Mouse (Mus musculus) ZHBTc4 (cell line): ENCODE measurements around the gene Ip6k2.
A peak's percentile ranks its signal among the peaks of the same experiment; 100 is the strongest.

Experiments
- DNase-seq: peaks from one replicate; pipeline ENCODE4 v3.0.0-alpha.2; 2011; ENCODE audit warnings: low read depth, low spot score

Ip6k2 gene

GRCm38 (mm10) chr9:108782836-108783547, 604 bp upstream of the Ip6k2 start:
- no peak for DNase-seq

GRCm38 (mm10) chr9:108785416-108785815, 1.8 kb downstream of the Ip6k2 start:
- no peak for DNase-seq

GRCm38 (mm10) chr9:108786494-108786893, 2.9 kb downstream of the Ip6k2 start:
- no peak for DNase-seq

- no peak for DNase-seq
Observed at GRCm38 (mm10) chr9:108787080-108787479, 3.5 kb downstream of the Ip6k2 start.

- DNase-seq = no peak
Observed at GRCm38 (mm10) chr9:108788713-108789112, 5.1 kb downstream of the Ip6k2 start.

- no peak for DNase-seq
Observed at GRCm38 (mm10) chr9:108792307-108792706, 8.7 kb downstream of the Ip6k2 start.

GRCm38 (mm10) chr9:108792730-108793129, 9.1 kb downstream of the Ip6k2 start:
- DNase-seq = no peak

GRCm38 (mm10) chr9:108795281-108795680, 11.7 kb downstream of the Ip6k2 start:
- no peak for DNase-seq

GRCm38 (mm10) chr9:108795762-108796161, 12.2 kb downstream of the Ip6k2 start:
- DNase-seq = peak; percentile 74

- no peak for DNase-seq
Observed at GRCm38 (mm10) chr9:108796351-108796981, 12.9 kb downstream of the Ip6k2 start.

GRCm38 (mm10) chr9:108797477-108797876, 13.9 kb downstream of the Ip6k2 start:
- no peak for DNase-seq

- DNase-seq = no peak
Observed at GRCm38 (mm10) chr9:108798508-108799075, 15.0 kb downstream of the Ip6k2 start.

GRCm38 (mm10) chr9:108799564-108799963, 16.0 kb downstream of the Ip6k2 start:
- DNase-seq = no peak

GRCm38 (mm10) chr9:108805768-108806167, 22.2 kb downstream of the Ip6k2 start:
- no peak for DNase-seq

GRCm38 (mm10) chr9:108806379-108806778, 22.8 kb downstream of the Ip6k2 start:
- no peak for DNase-seq

- DNase-seq = no peak
Observed at GRCm38 (mm10) chr9:108806831-108807230, 23.2 kb downstream of the Ip6k2 start.

- DNase-seq = no peak
Observed at GRCm38 (mm10) chr9:108807674-108808073, 24.1 kb downstream of the Ip6k2 start.

- DNase-seq = peak; percentile 96
Observed at GRCm38 (mm10) chr9:108808163-108808665, 24.6 kb downstream of the Ip6k2 start, which contains the start of gene Nckipsd. Nckipsd (plus strand) TSS chr9:108808368.

- no peak for DNase-seq
Observed at GRCm38 (mm10) chr9:108809188-108809587, 25.6 kb downstream of the Ip6k2 start.

GRCm38 (mm10) chr9:108809723-108810122, 26.1 kb downstream of the Ip6k2 start:
- no peak for DNase-seq

- DNase-seq = no peak
Observed at GRCm38 (mm10) chr9:108810516-108810915, 26.9 kb downstream of the Ip6k2 start.

- DNase-seq = no peak
Observed at GRCm38 (mm10) chr9:108815557-108815956, 32.0 kb downstream of the Ip6k2 start.

GRCm38 (mm10) chr9:108819495-108819894, 35.9 kb downstream of the Ip6k2 start:
- DNase-seq = peak; percentile 81
